Mouse (Mus musculus) G1E-ER4 (cell line): ENCODE results near the gene Mlxip. TPM values are rescaled to one million over a fixed set of nuclear protein-coding genes. Genes with fewer than 3 reads are reported as not detected.

Experiments
- GATA1 ChIP-seq: IDR thresholded peaks from one replicate; pipeline ENCODE4 v1.8.0; 2012; ENCODE audit warnings: low read length, inconsistent platforms
- polyA plus RNA-seq: library from polyadenylated mRNA; stranded (reverse); fragments of >175 nt; gene quantifications from 2 replicates; pipeline ENCODE4 v1.2.3, GENCODE M21; 2012

Gene Mlxip
- polyA plus RNA-seq, 1 experiment = 12.7 TPM

DNA sequence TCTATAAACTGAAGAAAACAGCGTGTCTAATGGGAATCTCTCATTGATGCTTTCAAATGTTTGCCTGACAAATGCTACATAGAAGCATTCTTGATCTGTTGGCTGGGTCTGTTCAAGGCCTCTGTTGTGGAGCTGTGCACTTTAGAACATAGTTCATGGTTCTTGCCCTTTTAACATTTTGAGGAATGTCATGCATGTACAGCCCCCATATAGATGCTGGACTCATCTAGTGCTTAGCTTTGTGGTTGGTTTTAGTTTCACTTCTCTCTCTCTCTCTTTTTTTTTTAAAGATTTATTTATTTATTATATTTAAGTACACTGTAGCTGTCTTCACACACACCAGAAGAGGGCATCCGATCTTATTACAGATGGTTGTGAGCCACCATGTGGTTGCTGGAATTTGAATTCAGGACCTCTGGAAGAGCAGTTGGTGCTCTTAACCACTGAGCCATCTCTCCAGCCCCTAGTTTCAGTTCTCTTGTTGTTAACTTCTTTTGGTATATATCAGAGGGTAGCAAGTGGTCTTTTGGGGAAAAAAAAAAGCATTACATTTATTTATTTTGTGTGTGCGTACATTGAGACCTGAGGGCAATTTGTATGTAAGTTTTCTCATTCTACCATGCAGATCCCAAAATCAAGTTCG lies 4.4 kb downstream of the Mlxip start:
- no peak for TF ChIP-seq GATA1

DNA sequence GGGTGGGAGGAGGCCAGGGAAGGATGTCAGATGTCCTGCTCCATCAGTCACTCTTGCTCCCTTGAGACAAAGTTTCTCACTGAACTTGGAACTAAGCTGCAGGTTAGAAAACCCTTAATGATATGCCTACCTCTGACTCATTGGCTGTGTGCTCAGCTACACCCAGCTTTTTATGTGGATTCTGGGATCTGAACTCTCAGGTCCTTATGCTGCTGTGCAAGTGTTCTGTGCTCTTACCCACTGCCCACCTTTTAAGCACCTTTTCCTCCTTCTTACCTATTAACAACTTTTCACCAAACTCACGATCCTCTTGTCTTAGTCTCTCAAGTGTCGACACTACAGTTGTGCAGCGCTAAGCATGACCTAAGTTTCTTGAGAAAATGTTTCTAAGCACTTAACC lies 9.9 kb downstream of the Mlxip start:
- TF ChIP-seq GATA1 = no peak

DNA sequence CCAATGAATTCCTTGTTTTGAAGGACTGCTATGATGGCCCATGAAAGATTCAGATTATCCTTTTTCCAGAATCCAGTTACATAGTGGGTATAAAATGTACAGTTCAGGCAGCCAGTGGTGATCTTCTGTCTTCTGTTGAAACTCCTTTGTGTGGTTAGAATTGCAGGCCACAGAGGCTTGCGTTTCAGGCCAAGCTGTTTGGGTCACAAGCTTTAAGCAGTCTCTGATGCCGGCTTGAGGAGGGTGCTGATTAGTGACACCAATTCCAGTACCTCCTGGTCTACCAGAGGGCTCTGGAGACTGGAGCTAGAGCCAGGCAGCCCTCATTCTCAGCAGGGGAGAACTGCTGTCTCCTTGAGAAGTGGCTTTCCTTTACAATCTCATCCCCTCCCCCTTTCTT lies 12.4 kb downstream of the Mlxip start:
- no peak for TF ChIP-seq GATA1

DNA sequence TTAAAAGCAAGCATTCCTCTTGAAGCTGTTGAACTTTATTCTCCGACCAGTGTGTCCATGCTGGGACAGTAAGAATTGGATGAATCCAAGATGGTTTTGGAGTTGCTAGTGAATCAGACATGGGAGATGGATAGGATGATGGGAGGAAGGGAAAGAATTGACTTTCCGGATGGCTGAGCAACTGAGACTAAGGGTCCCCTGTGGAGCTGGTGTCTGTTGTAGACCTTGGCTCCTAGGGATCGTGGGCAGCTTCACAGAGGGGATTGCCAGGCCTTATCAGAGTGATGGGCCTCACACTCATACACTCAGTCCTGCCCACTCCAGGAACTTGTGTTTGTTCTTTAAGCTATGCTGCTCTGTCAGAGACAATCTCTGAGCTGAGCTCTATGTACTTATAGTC lies 13.6 kb downstream of the Mlxip start:
- no peak for TF ChIP-seq GATA1

DNA sequence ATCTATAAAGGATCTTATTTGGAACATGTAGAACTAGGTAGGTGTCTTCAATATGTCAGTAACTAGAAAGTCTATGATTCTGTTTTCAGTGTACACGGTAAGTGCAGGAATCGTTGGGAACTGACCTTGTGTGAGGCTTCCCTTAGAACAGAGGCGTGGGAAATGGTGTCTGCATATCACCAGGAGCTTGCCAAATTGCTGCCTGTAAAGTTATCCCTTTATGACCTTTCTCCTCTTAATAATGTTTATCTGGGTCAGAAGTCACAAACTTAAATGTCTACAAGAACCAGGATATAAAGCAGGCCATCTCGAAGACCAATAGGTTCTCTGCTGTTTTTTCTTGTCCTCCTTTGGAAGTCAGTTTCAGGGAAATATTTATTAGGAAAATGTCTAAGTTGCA lies 17.6 kb downstream of the Mlxip start:
- no peak for TF ChIP-seq GATA1

DNA sequence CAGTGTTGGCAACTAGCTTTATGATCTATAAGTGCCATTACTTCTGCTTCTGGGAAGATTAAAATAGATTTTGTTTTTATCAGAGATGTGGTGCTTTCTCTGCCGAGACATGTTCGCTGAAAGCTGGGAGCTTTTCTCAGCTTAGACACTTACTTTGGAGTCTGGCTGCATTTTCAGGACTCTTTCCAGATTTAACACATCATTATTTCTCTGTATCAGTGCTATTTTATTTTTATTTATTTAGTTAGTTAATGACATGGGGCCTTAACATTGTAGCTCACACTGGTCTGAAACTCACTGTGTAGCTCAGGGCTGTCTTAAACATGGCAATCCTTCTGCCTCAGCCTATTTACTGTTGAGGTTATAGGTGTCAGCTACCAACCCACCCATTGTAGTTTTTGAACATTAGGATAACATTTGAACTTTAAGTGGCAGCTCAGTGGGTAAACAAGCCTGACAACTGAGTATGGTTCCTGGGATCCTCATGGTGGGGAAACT lies 19.3 kb downstream of the Mlxip start:
- no peak for TF ChIP-seq GATA1

DNA sequence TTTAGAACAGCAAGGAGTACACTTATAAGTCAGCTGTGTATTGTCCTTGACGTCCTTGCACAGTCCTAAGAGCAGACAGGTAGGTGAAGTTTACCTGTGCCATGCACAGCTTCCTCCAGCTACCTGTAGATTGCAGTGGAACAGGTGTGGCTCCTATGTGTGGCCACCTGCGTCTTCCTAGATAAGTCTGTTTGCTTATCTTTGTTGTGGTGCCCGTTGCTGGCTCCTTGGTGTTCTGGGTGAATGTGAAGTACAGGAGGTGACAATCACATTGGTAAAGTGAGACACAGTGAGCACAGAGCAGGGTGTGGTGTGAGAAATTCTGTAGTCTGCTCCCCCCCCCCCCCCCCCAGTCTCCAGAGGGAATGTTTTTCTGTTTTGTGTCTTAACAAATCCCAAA lies 21.6 kb downstream of the Mlxip start:
- TF ChIP-seq GATA1 = no peak

DNA sequence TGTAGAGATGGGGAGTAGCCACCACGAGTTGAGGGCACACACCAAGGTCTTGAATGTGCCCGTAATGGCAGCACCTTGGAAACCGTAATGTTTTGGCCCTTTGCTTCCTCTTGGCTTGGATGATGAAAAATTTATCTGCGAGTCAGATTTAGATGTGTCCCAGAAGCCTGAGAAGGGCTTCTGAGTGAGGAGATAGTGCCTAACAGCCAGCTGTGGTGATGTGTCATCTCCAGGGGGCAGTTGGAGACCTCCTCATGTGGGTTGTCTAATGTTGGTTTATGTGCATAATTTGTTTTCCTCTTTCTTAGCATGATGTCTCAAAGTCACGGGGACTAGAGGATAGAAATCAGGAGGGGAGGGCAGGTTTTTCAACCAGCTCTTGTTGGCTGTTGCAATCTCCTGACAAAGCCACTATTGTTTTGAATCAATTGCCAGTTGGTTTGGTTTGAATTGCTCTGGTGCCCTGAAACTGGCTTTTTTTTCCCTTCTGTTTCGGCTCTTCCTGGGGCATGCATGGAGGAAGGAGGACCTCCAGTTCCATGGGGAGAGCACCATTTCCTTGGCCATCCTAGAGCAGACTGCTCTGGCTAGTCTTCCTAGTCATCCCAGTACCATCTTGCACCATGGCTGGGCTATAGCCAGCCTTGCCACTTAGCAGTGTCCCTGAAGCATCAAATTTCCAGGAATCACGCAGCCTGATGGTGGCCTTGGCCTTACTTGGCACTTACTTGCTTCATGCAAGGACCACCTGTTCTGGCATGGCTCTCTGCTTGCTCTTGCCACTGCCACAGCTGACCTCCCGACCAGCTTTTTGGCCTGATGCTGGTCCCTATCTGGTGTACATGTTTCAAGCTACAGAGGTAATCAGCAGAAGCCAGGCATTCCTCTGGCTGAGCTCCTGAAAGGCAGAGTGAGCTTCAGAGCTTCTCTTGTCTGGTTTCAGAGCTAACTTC lies 22.2 kb downstream of the Mlxip start:
- TF ChIP-seq GATA1 = no peak

DNA sequence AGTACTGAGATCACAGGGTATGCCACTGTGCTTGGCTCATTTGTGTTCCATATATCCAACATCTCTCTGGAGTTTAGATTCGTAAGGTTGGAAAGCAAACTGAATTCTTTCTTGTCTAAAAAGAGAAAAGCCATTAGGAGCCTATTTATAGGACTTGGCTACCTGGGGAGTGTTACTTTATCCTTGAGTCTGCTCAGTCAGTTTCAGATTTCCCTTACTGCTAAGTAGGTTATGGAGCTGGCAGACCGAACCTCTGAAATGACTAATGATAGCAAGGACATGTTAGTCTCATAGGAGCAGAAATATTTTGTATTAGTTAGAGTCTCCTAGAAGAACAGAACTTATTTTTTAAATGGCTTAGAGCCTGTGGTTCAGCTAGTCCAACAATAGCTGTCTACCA lies 29.3 kb downstream of the Mlxip start:
- TF ChIP-seq GATA1 = no peak

DNA sequence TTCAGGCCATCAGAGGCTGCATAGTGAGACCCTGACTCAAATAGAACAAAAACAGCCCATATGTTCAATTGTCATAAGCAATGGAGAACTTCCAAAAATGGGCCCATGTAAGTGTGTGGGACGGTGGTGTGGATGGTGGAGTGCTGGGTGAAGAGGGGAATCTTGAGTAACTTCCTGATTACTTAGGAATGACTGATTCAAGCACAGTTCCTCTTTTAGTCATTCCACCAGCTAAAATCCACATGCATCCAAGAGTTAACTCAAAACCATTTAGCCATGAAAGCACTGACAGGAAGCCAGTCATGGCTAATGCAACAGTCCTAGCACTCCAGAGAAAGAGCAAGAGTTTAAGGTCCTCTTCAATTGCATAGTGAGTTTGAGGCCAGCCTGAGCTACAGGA lies 33.0 kb downstream of the Mlxip start:
- TF ChIP-seq GATA1 = no peak

DNA sequence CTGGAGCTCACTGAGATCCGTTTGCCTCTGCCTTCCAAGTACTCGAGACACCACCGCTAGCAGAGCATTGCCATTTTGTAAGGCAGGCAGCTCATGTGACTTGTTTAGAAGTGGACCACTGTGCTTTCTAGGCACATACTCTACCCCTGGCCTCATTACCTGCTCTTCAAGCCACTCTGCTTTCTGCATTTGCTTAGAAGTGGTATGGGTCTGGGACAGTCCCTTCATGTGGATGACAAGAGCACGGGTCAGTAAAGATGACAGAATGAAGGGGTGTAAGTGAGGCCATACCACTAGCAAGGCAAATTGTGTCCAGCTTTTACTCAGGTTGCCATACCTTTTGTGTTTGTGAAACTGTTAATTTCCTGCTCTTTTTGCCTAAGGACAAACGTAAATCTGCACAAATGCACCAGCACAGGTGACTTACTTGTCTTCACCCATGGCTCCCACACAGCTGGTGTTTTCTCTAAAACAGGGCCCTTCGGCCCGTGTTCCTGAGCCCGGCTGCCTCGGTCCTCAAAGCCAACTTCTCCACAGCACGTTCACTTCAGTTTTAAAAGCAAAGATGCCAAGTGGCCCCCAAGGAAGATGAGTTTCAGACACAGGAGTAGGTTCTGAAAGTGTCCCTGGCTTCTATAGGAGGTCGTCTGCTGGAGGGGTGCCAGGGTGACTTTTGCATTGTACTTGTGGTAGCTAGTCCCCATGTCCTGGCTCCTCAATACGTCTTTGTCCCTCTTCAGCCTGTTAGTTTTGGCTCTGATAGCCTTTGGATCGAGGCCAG lies 37.1 kb downstream of the Mlxip start:
- no peak for TF ChIP-seq GATA1

DNA sequence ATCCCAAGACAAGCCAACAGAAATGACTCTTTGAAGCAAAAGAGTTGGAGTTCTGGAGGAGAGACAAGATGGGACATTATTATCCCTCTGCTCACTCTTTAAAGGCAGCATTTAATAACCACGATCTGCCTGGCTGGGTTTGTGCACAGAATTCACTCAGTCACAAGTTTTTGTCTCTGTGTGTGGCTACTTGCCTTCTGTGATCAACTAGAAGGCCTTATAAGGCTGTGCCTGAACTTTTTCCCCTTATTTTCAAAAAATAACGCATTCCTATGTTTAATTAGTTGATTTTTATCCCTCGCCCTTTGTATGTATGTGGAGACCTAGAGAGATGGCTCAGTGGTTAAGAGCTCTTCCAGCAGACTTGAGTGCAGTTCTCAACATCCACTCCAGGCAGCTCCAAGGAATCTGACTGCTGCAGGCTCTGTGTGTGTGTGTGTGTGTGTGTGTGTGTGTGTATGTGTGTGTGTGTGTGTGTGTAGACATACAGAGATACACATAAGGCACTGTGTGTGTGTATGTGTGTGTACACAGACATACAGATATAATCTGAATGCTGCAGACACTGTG lies 37.8 kb downstream of the Mlxip start:
- TF ChIP-seq GATA1 = no peak

DNA sequence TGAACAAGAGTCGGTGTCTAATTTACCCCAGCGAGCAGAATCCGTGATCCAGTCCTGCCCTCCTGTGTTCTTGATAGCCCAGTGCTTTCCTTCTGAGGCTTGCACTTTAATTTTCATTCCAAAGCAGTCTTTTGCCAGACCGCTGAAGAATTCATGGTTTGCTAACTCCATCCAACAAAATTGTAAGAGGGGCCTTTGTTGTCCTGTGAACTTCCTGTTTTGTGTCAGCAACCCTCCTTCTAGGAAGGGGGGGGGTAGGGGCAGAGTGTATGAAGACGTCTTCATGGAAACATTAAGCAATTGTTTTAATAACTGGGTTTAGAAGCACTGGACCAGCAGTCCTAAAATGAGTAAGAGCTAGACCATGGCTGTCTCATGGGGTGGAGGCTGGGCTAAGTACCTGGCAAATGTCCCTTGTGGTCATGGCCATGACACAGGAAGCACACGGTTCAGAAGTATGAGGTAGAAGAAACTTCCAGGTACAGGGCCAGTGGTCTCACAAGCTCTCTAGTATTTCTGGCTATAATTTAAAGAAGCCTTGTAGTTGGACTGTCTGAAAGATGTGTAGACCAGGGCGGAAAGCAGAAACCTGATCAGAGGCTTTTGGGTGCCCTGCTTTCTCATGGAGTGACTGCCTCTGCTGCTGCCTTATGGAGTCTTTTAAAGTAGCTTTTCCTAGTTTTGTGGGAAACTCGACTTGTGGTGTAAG lies 41.6 kb downstream of the Mlxip start:
- TF ChIP-seq GATA1 = no peak

DNA sequence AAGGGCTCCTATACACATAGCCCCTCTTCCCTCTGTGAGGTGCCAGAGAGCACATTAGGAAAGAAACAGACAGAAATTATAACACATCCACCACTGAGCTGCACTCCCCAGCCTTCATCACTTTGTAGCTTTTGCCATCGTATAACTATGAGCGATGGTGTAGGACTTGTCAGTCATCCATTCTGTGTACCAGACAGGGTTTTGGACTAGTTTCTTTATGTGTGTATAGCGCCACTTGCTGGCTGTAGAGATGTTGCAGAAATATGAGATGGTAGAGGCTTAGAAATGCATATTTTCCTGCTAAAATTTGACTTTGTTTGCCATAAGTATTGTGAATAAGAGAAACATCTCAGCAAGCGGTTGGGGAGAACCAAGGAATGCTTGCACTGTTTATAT lies 42.2 kb downstream of the Mlxip start:
- no peak for TF ChIP-seq GATA1

DNA sequence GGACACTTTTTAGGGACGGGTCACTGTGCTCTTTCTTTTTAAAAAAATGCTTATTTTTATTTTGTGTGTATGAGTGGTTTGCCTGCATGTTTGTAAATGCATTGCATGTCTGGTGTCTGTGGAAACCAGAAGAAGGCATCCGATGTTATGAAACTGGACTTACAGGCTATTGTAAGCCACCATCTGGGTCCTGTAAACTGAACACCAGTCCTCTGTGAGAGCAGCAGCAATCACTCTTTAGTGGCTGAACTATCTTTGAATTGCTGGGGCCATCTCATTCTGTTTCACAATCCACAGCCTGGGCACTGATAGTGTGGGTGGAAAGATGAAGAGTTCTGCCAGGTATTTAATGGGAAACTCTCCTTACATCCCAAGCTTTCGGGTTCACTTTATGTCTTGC lies 43.8 kb downstream of the Mlxip start:
- no peak for TF ChIP-seq GATA1

DNA sequence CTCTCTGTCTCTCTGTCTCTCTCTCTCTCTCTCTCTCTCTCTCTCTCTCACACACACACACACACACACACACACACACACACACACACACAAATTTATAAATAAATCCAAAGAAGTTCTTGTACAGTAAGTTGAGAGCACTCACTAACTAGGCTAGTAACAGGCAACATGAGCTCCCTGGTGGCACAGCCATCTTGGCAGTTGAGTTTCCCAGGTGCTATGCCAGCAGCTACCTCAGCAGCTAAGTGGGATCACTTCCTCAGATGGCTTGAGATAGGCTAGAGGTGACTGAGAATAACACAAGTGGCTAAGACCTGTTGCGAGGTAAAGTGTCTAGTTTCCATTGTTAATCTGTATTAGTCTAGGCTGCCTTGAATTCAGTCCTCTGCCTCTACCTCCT lies 44.7 kb downstream of the Mlxip start:
- no peak for TF ChIP-seq GATA1
